In genomic region chr17:81480351-81481161, GRCm38 (mm10) we compare ENCODE assay signal across 8 mouse cellular contexts. TPM values are rescaled to one million over a fixed set of nuclear protein-coding genes. Genes with fewer than 3 reads are reported as not detected.
DNase-seq lines count a peak whose midpoint lies in the region; ATAC-seq and TF ChIP-seq lines count a peak whose summit lies in the region.

No protein-coding gene starts in this region.

- no peak for TF ChIP-seq POLR2A in liver, adult 2 months (IDR thresholded peaks at IDR 0.05; ENCODE audit: extremely low read depth, insufficient read depth, low read length)

- no peak for ATAC-seq in liver, embryonic 12.5 days
- ATAC-seq in hindbrain, embryonic 15.5 days (ENCODE audit: low FRiP score, low read depth) = peak; percentile 83
- ATAC-seq in lung, embryonic 16.5 days (ENCODE audit: low read depth) = peak; percentile 95

- peak; percentile 17 for DNase-seq in liver, adult 2 months (ENCODE audit: extremely low read depth, low read depth, low spot score)
- DNase-seq in adrenal gland, postnatal 36 days = peak; percentile 94 to 95
- peak; percentile 59 for DNase-seq in gastrocnemius, postnatal 10 days
- peak; percentile 48 for DNase-seq in ovary, postnatal 14 days (ENCODE audit: low spot score)
- no peak for DNase-seq in frontal cortex, adult 2 months (ENCODE audit: extremely low spot score in 1 of 2, low spot score in 1 of 2)

- no peaks in the 10 kb centered on the region for H3K9me3 ChIP-seq in liver, embryonic 12.5 days (replicated peaks)
- H3K9me3 ChIP-seq in hindbrain, embryonic 15.5 days = no peaks in the 10 kb centered on the region
- no peaks in the 10 kb centered on the region for H3K9me3 ChIP-seq in lung, embryonic 16.5 days (ENCODE audit: control insufficient read depth, low read length)

- no peaks in the 10 kb centered on the region for H3K4me1 ChIP-seq in liver, adult 2 months (ENCODE audit: control insufficient read depth, insufficient read depth, low read length)
- H3K4me1 ChIP-seq in liver, embryonic 12.5 days = no peaks in the 10 kb centered on the region
- H3K4me1 ChIP-seq in hindbrain, embryonic 15.5 days (replicated peaks) = peaks cover 21% of the 10 kb centered on the region
- H3K4me1 ChIP-seq in lung, embryonic 16.5 days (replicated peaks; ENCODE audit: control insufficient read depth, insufficient read depth, low read length) = peaks cover 10% of the 10 kb centered on the region

- no peak overlapping the region for H3K27ac ChIP-seq in liver, adult 2 months (replicated peaks; ENCODE audit: insufficient read depth, low read depth, low read length)
- no peak overlapping the region for H3K27ac ChIP-seq in liver, embryonic 12.5 days
- H3K27ac ChIP-seq in hindbrain, embryonic 15.5 days (replicated peaks) = peak overlapping the region; percentile 66
- no peak overlapping the region for H3K27ac ChIP-seq in lung, embryonic 16.5 days (ENCODE audit: low read length)

- 78% methylated on average over 21 of the region's 21 CpGs for WGBS in liver, adult 2 months
- WGBS in liver, embryonic 12.5 days (ENCODE audit: insufficient replicate concordance) = 72% methylated on average over 21 of the region's 21 CpGs
- 45% methylated on average over 21 of the region's 21 CpGs for WGBS in hindbrain, embryonic 15.5 days
- 57% methylated on average over 21 of the region's 21 CpGs for WGBS in lung, embryonic 16.5 days

- H3K4me3 ChIP-seq in liver, adult 2 months (ENCODE audit: insufficient read depth, low read depth, low read length) = no peak overlapping the region
- H3K4me3 ChIP-seq in liver, embryonic 12.5 days = no peak overlapping the region
- no peak overlapping the region for H3K4me3 ChIP-seq in hindbrain, embryonic 15.5 days
- H3K4me3 ChIP-seq in lung, embryonic 16.5 days (ENCODE audit: low read length) = no peak overlapping the region

- no peaks in the 10 kb centered on the region for H3K36me3 ChIP-seq in liver, adult 2 months (ENCODE audit: control insufficient read depth, insufficient read depth, low read length)
- no peaks in the 10 kb centered on the region for H3K36me3 ChIP-seq in liver, embryonic 12.5 days
- H3K36me3 ChIP-seq in hindbrain, embryonic 15.5 days = no peaks in the 10 kb centered on the region
- no peaks in the 10 kb centered on the region for H3K36me3 ChIP-seq in lung, embryonic 16.5 days (ENCODE audit: control insufficient read depth, insufficient read depth, low read length)

- no peaks in the 10 kb centered on the region for H3K79me2 ChIP-seq in liver, adult 2 months (ENCODE audit: control insufficient read depth, insufficient read depth, low read length)

- no peak overlapping the region for H3K4me2 ChIP-seq in liver, embryonic 12.5 days
- peak overlapping the region; percentile 18 for H3K4me2 ChIP-seq in hindbrain, embryonic 15.5 days
- peak overlapping the region; percentile 32; the same call in 1 of the 2 replicates for H3K4me2 ChIP-seq in lung, embryonic 16.5 days (ENCODE audit: low read depth, low read length)

- TF ChIP-seq CTCF in liver, adult 2 months (IDR thresholded peaks at IDR 0.05; ENCODE audit: low read depth, low read length) = no peak

- H3K9ac ChIP-seq in liver, adult 2 months (ENCODE audit: low read depth, low read length) = no peak overlapping the region
- no peak overlapping the region for H3K9ac ChIP-seq in liver, embryonic 12.5 days
- H3K9ac ChIP-seq in hindbrain, embryonic 15.5 days = no peak overlapping the region
- H3K9ac ChIP-seq in lung, embryonic 16.5 days (ENCODE audit: low read length) = no peak overlapping the region

- no peaks in the 10 kb centered on the region for H3K27me3 ChIP-seq in liver, adult 2 months (ENCODE audit: control insufficient read depth, insufficient read depth, low read length)
- H3K27me3 ChIP-seq in liver, embryonic 12.5 days (replicated peaks) = no peaks in the 10 kb centered on the region
- no peaks in the 10 kb centered on the region for H3K27me3 ChIP-seq in hindbrain, embryonic 15.5 days
- no peaks in the 10 kb centered on the region for H3K27me3 ChIP-seq in lung, embryonic 16.5 days (ENCODE audit: control insufficient read depth, insufficient read depth, low read depth, low read length)

RNA-seq across cellular contexts. Expression of gene Gm11096, which starts 39.0 kb away (rescaled TPM):
- not detected in 2 replicates for total RNA-seq in liver, adult 2 months (2014; rRNA removed)
- not detected in 2 replicates for polyA plus RNA-seq in liver, adult 2 months (2012; rRNA removed)
- not detected in 2 replicates for polyA plus RNA-seq in liver, embryonic 12.5 days (2016; fragmentation: Nextera tagmentation; extraction: Ambion mirVana)
- total RNA-seq in adrenal gland, postnatal 36 days (2021) = not detected
- total RNA-seq in gastrocnemius, postnatal 10 days (2021) = not detected
- polyA plus RNA-seq in hindbrain, embryonic 15.5 days (2015; fragmentation: Nextera tagmentation; extraction: Ambion mirVana) = not detected in 2 replicates
- not detected in 2 replicates for polyA plus RNA-seq in lung, embryonic 16.5 days (2015; fragmentation: Nextera tagmentation; extraction: Ambion mirVana)
- polyA plus RNA-seq in frontal cortex, adult 2 months (2012; rRNA removed) = not detected in 2 replicates

Comparison
In these comparisons a context has a peak if more than half of its experiments do, and no peak if none do; other contexts are left out.
1. DNase-seq: peak in liver, adult 2 months (single experiment), adrenal gland, postnatal 36 days (2 of 2), gastrocnemius, postnatal 10 days (single experiment) and ovary, postnatal 14 days (single experiment); none in frontal cortex, adult 2 months (0 of 2).